Mouse (Mus musculus) forebrain, embryonic 15.5 days (tissue): ENCODE data around the gene Kdm5b. TPM values are rescaled to one million over a fixed set of nuclear protein-coding genes. Genes with fewer than 3 reads are reported as not detected.

Experiments
- ATAC-seq: fragments of 200-750 bp; cut with Nextera tagmentation; replicated peaks from 2 replicates; pipeline ENCODE4 v1.8.0; 2017; ENCODE audit warnings: mild to moderate bottlenecking, moderate TSS enrichment, moderate library complexity
- H3K27ac ChIP-seq: fragments of 300-500 bp; sonication (generic); replicated peaks from 2 replicates; pipeline ENCODE4 v1.5.1; 2015; ENCODE audit warnings: mild to moderate bottlenecking, inconsistent platforms
- H3K27me3 ChIP-seq: fragments of 300-500 bp; sonication (generic); 2 replicates; pipeline ENCODE4 v1.6.1; 2015; ENCODE audit warnings: inconsistent platforms
- H3K36me3 ChIP-seq: fragments of 300-500 bp; sonication (generic); 2 replicates; pipeline ENCODE4 v1.6.1; 2015; ENCODE audit warnings: mild to moderate bottlenecking, inconsistent platforms
- H3K4me1 ChIP-seq: fragments of 300-500 bp; sonication (generic); 2 replicates; pipeline ENCODE4 v1.6.1; 2015; ENCODE audit warnings: inconsistent platforms
- H3K4me2 ChIP-seq: fragments of 300-500 bp; sonication (generic); replicated peaks from 2 replicates; pipeline ENCODE4 v1.6.1; 2015; ENCODE audit warnings: mild to moderate bottlenecking, inconsistent platforms
- H3K4me3 ChIP-seq: fragments of 300-500 bp; sonication (generic); 2 replicates; pipeline ENCODE4 v1.5.1; 2015; ENCODE audit warnings: mild to moderate bottlenecking, inconsistent platforms
- H3K9ac ChIP-seq: fragments of 300-500 bp; sonication (generic); replicated peaks from 2 replicates; pipeline ENCODE4 v1.6.1; 2015; ENCODE audit warnings: mild to moderate bottlenecking, inconsistent platforms
- H3K9me3 ChIP-seq: fragments of 300-500 bp; sonication (generic); 2 replicates; pipeline ENCODE4 v1.6.1; 2016; ENCODE audit warnings: inconsistent platforms
- WGBS: fragments of 180-500 bp; shearing (Covaris S2); methylation state at CpG from one replicate; pipeline ENCODE4 v1.1.7; 2015; ENCODE audit warnings: mixed read lengths; 5-methylcytosine and 5-hydroxymethylcytosine counted together
- polyA plus RNA-seq: library from polyadenylated mRNA; unstranded; fragments of >200 nt; fragmentation: Nextera tagmentation; extraction: Ambion mirVana; gene quantifications from 2 replicates; pipeline ENCODE4 v1.2.1, GENCODE M21; 2015

Kdm5b gene
- polyA plus RNA-seq, 1 experiment from 2014 or later, result 107 TPM

GRCm38 (mm10) chr1:134567511-134567910 lies 7.5 kb downstream of the Kdm5b start:
- Histone ChIP-seq H3K36me3 (no peaks in the 10 kb centered on the region), H3K4me1 (peaks cover 31% of the 10 kb centered on the region), H3K4me3 (no peak overlapping the region), H3K27me3 (no peaks in the 10 kb centered on the region), H3K27ac (no peak overlapping the region), H3K9me3 (no peaks in the 10 kb centered on the region), H3K9ac (no peak overlapping the region), H3K4me2 (no peak overlapping the region)
- no peak for ATAC-seq
- WGBS, result 51% methylated on average over 1 of the region's 1 CpGs

GRCm38 (mm10) chr1:134570171-134570570 lies 10.2 kb downstream of the Kdm5b start:
- ATAC-seq, result no peak
- Histone ChIP-seq H3K9me3 (no peaks in the 10 kb centered on the region), H3K36me3 (no peaks in the 10 kb centered on the region), H3K4me2 (no peak overlapping the region), H3K4me1 (peaks cover 20% of the 10 kb centered on the region), H3K27me3 (no peaks in the 10 kb centered on the region), H3K27ac (no peak overlapping the region), H3K9ac (no peak overlapping the region), H3K4me3 (no peak overlapping the region)
- WGBS, result 94% methylated on average over 9 of the region's 9 CpGs

GRCm38 (mm10) chr1:134570631-134571030 lies 10.7 kb downstream of the Kdm5b start:
- Histone ChIP-seq H3K27me3 (no peaks in the 10 kb centered on the region), H3K27ac (no peak overlapping the region), H3K4me2 (no peak overlapping the region), H3K9ac (no peak overlapping the region), H3K36me3 (no peaks in the 10 kb centered on the region), H3K9me3 (no peaks in the 10 kb centered on the region), H3K4me1 (peaks cover 20% of the 10 kb centered on the region), H3K4me3 (no peak overlapping the region)
- 68% methylated on average over 3 of the region's 3 CpGs for WGBS
- ATAC-seq, result no peak

- H3K4me1 ChIP-seq, result peaks cover 19% of the 10 kb centered on the region
- no peaks in the 10 kb centered on the region for H3K36me3 ChIP-seq
- no peak for ATAC-seq
- no peaks in the 10 kb centered on the region for H3K27me3 ChIP-seq
- H3K9ac ChIP-seq, result no peak overlapping the region
- no peaks in the 10 kb centered on the region for H3K9me3 ChIP-seq
- H3K27ac ChIP-seq, result no peak overlapping the region
- no peak overlapping the region for H3K4me2 ChIP-seq
- H3K4me3 ChIP-seq, result no peak overlapping the region
- 84% methylated on average over 1 of the region's 1 CpGs for WGBS
Measured at GRCm38 (mm10) chr1:134573300-134573931, 13.4 kb downstream of the Kdm5b start.

GRCm38 (mm10) chr1:134573932-134574315 lies 14.0 kb downstream of the Kdm5b start:
- H3K27me3 ChIP-seq, result no peaks in the 10 kb centered on the region
- H3K4me1 ChIP-seq, result peaks cover 19% of the 10 kb centered on the region
- H3K4me3 ChIP-seq, result no peak overlapping the region
- H3K9me3 ChIP-seq, result no peaks in the 10 kb centered on the region
- H3K27ac ChIP-seq, result no peak overlapping the region
- no peak overlapping the region for H3K4me2 ChIP-seq
- ATAC-seq, result no peak
- no peak overlapping the region for H3K9ac ChIP-seq
- H3K36me3 ChIP-seq, result no peaks in the 10 kb centered on the region
- 73% methylated on average over 5 of the region's 5 CpGs for WGBS

GRCm38 (mm10) chr1:134577384-134578120 lies 17.6 kb downstream of the Kdm5b start:
- no peak for ATAC-seq
- no peak overlapping the region for H3K27ac ChIP-seq
- H3K4me1 ChIP-seq, result peaks cover 8% of the 10 kb centered on the region; the same call in 1 of the 2 replicates
- no peaks in the 10 kb centered on the region for H3K27me3 ChIP-seq
- 70% methylated on average over 6 of the region's 6 CpGs for WGBS
- H3K4me2 ChIP-seq, result no peak overlapping the region
- H3K4me3 ChIP-seq, result no peak overlapping the region
- H3K9me3 ChIP-seq, result no peaks in the 10 kb centered on the region
- H3K9ac ChIP-seq, result no peak overlapping the region
- H3K36me3 ChIP-seq, result no peaks in the 10 kb centered on the region

GRCm38 (mm10) chr1:134580796-134581195 lies 20.8 kb downstream of the Kdm5b start:
- no peak overlapping the region for H3K27ac ChIP-seq
- no peaks in the 10 kb centered on the region for H3K9me3 ChIP-seq
- H3K36me3 ChIP-seq, result peaks cover 4% of the 10 kb centered on the region
- no peak for ATAC-seq
- no peaks in the 10 kb centered on the region for H3K27me3 ChIP-seq
- no peak overlapping the region for H3K4me3 ChIP-seq
- H3K4me1 ChIP-seq, result peaks cover 5% of the 10 kb centered on the region; the same call in 1 of the 2 replicates
- 94% methylated on average over 2 of the region's 2 CpGs for WGBS
- no peak overlapping the region for H3K4me2 ChIP-seq
- H3K9ac ChIP-seq, result no peak overlapping the region

GRCm38 (mm10) chr1:134583560-134583959 lies 23.6 kb downstream of the Kdm5b start:
- Histone ChIP-seq H3K4me1 (peaks cover 3% of the 10 kb centered on the region; the same call in 1 of the 2 replicates), H3K27ac (no peak overlapping the region), H3K36me3 (peaks cover 20% of the 10 kb centered on the region), H3K9ac (no peak overlapping the region), H3K4me2 (no peak overlapping the region), H3K27me3 (no peaks in the 10 kb centered on the region), H3K9me3 (no peaks in the 10 kb centered on the region), H3K4me3 (no peak overlapping the region)
- no peak for ATAC-seq
- WGBS, result 81% methylated on average over 3 of the region's 3 CpGs

- H3K9ac ChIP-seq, result no peak overlapping the region
- H3K27me3 ChIP-seq, result no peaks in the 10 kb centered on the region
- H3K4me1 ChIP-seq, result no peaks in the 10 kb centered on the region
- peaks cover 52% of the 10 kb centered on the region for H3K36me3 ChIP-seq
- H3K9me3 ChIP-seq, result no peaks in the 10 kb centered on the region
- H3K27ac ChIP-seq, result no peak overlapping the region
- no peak overlapping the region for H3K4me3 ChIP-seq
- H3K4me2 ChIP-seq, result no peak overlapping the region
- no peak for ATAC-seq
Measured at GRCm38 (mm10) chr1:134589676-134590075, 29.7 kb downstream of the Kdm5b start.

- peaks cover 60% of the 10 kb centered on the region for H3K36me3 ChIP-seq
Measured at GRCm38 (mm10) chr1:134591773-134592172, 31.8 kb downstream of the Kdm5b start.

GRCm38 (mm10) chr1:134597339-134598054 lies 37.5 kb downstream of the Kdm5b start:
- H3K4me2 ChIP-seq, result no peak overlapping the region
- H3K9ac ChIP-seq, result no peak overlapping the region
- no peaks in the 10 kb centered on the region for H3K4me1 ChIP-seq
- no peaks in the 10 kb centered on the region for H3K9me3 ChIP-seq
- peaks cover 81% of the 10 kb centered on the region for H3K36me3 ChIP-seq
- 92% methylated on average over 9 of the region's 9 CpGs for WGBS
- ATAC-seq, result no peak
- no peak overlapping the region for H3K27ac ChIP-seq
- H3K4me3 ChIP-seq, result no peak overlapping the region
- H3K27me3 ChIP-seq, result no peaks in the 10 kb centered on the region

More at GRCm38 (mm10) chr1:134591773-134592172, 31.8 kb downstream of the Kdm5b start:
- WGBS, result 94% methylated on average over 2 of the region's 2 CpGs
- no peak overlapping the region for H3K9ac ChIP-seq
- no peak overlapping the region for H3K4me2 ChIP-seq
- no peaks in the 10 kb centered on the region for H3K4me1 ChIP-seq
- ATAC-seq, result no peak
- no peak overlapping the region for H3K27ac ChIP-seq
- no peaks in the 10 kb centered on the region for H3K27me3 ChIP-seq
- H3K9me3 ChIP-seq, result no peaks in the 10 kb centered on the region
- no peak overlapping the region for H3K4me3 ChIP-seq

GRCm38 (mm10) chr1:134604086-134604485 lies 44.1 kb downstream of the Kdm5b start:
- H3K4me1 ChIP-seq, result no peaks in the 10 kb centered on the region
- H3K9me3 ChIP-seq, result no peaks in the 10 kb centered on the region
- H3K4me3 ChIP-seq, result no peak overlapping the region
- H3K36me3 ChIP-seq, result peaks cover 82% of the 10 kb centered on the region
- ATAC-seq, result no peak
- no peak overlapping the region for H3K27ac ChIP-seq
- 97% methylated on average over 2 of the region's 2 CpGs for WGBS
- no peak overlapping the region for H3K4me2 ChIP-seq
- H3K9ac ChIP-seq, result no peak overlapping the region
- H3K27me3 ChIP-seq, result no peaks in the 10 kb centered on the region
